Mouse (Mus musculus): ENCODE results near the gene Erg. TPM values are rescaled to one million over a fixed set of nuclear protein-coding genes. Genes with fewer than 3 reads are reported as not detected.

The Erg gene
- polyA plus RNA-seq, 1 experiment, result 1.9 TPM

DNA sequence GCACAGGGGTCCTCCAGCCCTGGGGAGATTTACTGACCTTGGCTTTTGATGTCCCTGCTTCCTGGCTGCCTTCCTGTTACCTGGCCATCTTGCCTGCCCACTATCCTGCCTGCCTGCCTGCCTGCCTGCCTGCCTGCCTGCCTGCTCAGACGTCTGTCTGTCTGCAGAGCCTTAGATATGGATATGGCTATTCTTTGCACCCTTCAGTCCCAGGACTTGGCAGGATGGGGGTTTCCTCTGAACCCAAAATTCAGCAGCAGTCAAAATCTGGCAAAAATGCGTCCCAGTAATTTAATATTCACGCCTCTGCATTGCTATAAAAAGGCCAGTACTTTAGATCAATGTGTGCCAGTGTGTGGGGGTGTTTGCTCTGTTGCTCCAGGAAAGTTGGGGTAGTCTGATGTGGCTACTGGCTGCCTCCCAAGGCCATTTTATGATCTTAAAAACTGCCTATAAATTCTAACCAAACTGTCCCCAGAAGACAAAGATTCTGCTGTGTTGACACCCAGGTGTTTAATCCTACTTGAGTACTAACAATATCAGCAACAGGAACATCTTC is 172.9 kb downstream of the Erg start:
- no peak for DNase-seq (ENCODE audit: low read depth, low spot score)
- 29% methylated on average over 3 of the region's 3 CpGs for WGBS

DNA sequence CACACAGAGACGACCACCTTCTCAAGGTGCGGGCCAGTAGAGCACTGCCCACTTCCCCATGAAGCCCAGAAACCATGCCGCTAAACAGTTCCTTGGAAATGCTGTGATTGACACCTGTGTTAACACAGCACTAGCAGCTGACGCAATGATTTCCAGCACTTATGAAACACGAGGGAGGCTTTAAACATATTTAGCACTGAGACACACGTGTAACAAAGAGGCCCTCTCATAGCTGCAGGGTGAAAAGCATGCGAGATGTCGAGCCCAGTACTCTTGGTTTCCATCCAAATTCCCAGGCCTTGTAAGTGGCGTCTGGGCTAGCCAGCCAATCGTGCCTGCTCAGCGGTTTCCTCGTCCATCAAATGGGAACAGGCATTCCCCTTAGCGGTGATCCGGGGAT is 178.3 kb downstream of the Erg start:
- DNase-seq (ENCODE audit: low read depth, low spot score), result no peak
- 56% methylated on average over 14 of the region's 14 CpGs for WGBS

DNA sequence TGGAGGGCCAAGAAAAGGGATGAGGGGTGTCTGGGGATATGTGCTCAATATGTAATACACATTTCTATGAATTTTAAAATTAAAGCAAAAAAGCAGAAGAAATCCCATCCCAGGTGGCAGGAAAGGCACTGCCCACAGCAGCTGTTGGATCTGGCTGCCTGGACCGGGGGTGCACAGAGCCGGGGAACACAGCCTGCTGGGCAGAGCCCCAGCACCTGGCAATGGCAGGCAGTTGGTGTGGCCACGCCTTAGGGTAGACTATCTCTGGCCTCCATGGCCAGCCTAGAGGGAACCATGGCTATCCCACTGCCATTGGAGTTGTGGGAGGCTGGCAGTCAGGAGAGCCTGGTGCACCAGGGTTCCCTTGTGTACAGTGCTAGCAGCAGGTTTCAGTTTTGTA is 180.9 kb downstream of the Erg start:
- WGBS, result 57% methylated on average over 3 of the region's 3 CpGs
- no peak for DNase-seq (ENCODE audit: low read depth, low spot score)

DNA sequence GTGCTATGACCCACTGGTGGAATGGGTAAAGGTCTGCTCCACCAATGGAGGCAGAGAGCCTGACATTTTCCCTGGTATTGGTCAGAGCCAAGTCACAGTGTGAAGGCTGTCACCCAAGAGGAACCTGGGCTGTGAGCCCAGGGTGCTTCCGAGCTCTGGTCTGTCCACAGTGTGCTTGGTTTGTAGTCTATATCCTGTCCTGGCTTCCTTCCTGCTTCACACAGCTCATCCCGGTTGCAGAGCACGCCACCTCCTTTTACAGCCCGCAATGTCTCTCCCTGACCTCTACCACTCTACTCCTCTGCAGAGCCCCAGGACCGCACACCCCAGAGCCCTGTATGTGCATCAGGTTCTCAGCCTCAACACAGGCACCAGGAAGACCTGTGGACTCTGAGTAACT is 182.9 kb downstream of the Erg start:
- WGBS, result 57% methylated on average over 5 of the region's 5 CpGs
- no peak for DNase-seq (ENCODE audit: low read depth, low spot score)

DNA sequence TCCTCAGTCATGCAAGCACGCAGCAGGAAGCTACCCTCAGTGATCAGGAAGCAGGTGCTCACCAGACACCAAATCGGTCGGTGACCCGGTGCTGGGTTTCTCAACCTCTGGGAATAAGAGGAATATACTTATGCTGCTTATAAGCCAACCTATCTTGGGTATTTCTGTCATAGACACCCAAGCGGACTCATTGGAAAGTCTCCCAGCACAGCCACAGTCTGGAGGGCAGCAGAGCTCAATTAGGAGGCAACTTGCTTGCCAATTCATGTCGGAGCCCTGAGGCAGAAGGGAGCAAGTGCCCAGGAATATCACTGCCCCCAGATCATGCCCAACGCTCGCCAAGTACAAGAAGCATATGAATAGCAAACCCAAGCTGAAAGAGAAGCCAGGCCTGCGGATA is 184.5 kb downstream of the Erg start:
- WGBS, result 80% methylated on average over 9 of the region's 9 CpGs
- no peak for DNase-seq (ENCODE audit: low read depth, low spot score)

DNA sequence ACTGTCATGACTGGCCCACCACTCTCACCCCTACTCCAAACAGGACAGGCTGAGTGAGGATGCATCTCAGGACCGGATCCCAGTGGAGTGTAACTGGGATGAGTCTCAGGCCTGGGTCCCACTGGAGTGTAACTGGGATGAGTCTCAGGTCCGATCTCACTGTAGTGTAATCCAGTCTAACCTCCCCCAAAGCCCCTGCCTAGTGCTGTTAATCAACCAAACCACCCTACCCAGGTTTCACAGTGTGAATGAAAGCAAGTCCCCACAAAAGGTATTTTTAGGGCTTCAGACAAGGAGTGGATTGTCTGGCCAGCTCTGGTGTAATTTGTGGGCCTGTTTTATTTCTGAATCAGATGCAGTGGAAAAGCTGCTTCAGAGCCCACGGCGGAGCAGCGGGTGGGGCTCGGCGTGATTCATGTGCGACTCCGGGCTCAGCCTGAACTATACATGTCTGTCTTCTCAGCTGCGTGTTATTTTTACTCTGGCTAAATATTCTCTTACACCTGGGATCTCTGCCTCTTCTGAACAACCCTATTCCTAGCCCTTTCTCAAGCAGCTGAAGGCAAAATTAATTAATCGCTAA is 187.5 kb downstream of the Erg start:
- no peak for DNase-seq (ENCODE audit: low read depth, low spot score)
- 64% methylated on average over 11 of the region's 11 CpGs for WGBS

DNA sequence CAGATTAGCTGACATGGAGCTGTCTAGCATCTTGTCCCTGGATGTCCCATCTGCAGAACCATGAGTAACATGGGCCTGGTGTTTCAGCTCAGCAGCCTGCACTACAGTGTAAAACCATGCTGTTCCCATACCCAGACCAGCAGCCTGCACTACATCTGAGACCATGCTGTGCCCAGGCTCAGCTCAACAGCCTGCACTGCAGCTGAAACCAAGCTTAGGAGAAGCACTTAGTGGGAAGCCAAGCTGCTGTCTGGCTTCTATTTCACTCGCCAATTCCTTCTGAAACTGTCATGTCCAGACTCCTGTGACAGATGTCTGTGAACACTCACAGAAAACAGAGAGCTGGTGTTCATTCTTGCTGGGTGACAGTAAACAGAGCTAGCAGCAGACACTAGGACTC is 195.6 kb downstream of the Erg start:
- DNase-seq (ENCODE audit: low read depth, low spot score), result no peak
- WGBS, result 74% methylated on average over 1 of the region's 1 CpGs

DNA sequence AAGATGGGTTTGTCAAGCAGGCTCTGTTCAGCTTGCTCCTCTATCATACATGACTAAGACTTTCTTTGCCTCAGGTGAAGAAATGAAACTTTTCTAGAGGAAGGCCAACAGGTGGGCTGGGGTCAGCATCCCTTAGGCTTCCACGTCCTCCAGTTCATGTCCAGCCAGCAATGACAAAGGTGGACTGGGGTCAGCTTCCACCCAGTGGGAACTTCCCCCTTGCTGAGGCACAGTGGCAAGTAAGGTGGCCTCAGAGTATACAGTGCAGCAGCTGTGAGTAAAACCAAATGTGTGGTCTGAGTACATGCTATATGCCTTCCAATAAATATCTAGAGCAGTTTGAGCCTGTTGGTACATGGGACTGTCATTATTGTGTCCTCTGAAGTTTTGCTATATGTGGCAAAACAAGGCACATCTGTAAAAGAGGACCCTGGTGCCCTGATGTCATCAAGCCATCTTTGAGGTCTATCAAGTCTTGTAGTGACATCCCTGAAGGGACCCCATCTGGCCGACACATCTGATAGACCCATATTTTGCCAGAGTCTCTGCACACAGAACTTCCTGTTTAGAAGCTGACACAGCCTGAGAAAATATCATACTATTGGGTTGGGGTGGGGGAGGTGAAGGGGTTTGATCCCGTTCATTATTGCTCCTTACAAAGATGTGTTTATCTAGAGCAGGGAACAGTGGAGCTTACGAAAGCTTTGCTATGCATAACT is 197.4 kb downstream of the Erg start:
- DNase-seq (ENCODE audit: low read depth, low spot score), result no peak
- 71% methylated on average over 4 of the region's 4 CpGs for WGBS

DNA sequence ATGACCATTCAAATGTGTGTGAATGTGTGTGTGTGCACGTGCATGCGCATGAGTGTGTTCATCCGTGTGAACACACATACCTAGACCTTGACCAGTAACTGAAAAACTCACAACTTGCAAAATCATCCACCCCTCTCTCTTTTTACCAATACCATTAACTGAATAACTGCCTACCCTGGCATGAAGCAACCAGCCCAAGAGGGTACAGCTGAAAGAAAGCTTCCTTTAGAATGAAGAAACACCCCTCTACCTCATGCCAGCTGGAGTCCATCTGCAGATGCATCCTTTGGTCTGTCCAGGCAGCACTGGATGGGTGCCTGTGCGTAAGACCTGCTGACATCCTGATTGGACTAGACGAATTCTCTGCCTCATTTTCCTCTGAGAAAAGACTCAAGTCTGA is 198.1 kb downstream of the Erg start:
- WGBS, result 92% methylated on average over 5 of the region's 5 CpGs
- DNase-seq (ENCODE audit: low read depth, low spot score), result no peak

DNA sequence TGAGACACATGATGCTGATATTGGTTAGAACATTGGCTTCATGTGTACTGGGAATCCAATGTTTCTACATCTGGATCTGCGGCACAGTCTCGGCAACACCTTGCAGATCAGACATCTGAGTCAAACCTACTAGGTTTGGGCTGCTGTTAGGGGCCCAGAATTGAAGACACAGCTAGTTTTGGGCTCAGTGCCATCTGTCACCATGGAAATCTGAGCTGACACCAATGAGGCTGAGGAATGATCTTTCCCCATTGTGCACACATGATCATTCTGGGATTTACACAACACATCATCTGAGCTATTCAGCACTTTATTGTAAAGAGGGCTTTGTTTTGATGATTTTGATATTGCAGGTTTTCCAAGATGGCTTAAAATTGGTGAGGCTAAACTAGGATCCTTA is 199.4 kb downstream of the Erg start:
- WGBS, result 93% methylated on average over 2 of the region's 2 CpGs
- no peak for DNase-seq (ENCODE audit: low read depth, low spot score)

DNA sequence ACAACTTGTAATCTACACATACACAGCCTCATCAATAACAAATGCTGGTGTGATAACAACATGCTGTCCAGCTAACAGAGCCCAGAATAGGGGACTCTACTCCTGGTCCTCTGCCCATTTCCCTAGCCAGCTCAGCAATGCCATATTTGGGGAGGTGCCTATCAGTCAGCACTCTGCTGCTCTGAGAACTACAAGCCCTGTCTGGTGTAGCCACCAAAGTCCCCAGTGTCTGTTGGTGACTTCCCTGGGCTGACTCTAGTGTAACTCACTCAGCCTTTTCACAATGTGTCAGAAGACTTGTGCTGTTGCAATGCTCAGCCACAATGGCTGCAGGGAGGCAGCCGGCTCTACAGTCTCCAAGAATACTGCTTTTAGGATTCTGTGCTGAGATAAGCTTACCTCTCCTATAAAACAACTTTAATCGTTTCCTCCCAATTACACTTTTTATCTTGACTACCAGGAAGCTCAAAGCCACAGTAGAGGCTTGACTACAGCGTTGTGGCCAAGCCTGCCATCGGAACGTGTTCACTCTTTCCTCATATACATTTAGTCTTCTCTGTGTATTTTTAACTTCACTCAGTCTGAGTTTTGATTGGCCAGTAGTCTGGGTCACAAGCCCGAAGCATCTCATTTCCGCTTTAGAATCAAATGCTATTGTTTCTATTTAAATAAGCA is 201.0 kb downstream of the Erg start:
- WGBS, result 82% methylated on average over 7 of the region's 7 CpGs
- DNase-seq (ENCODE audit: low read depth, low spot score), result no peak

DNA sequence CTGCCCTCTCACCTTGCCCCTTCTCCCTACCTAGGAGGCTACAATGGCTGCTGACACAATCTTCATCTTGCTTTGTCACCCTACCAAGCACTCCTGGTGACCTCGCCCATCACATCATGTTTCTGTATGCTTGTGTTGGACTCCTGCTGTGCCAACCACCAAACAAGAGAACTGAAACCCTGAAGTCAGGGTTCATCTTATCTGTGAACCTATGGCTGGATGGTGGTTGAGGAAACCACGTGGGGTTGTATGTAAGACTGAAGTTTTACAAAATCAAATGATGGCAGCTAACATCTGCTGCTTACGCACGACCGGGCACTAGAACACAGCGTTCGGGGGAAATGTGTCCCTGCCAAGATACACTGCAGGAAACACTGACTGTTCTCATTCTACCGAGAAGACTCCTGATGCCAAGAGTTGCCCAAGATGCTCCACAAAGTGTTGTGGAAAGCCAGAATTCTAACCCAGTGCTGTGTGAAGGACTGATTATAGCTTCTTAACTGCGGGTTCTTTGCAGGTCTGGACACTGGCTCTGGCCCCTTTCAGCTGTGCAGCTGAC is 201.7 kb downstream of the Erg start:
- 85% methylated on average over 9 of the region's 9 CpGs for WGBS
- DNase-seq (ENCODE audit: low read depth, low spot score), result no peak

DNA sequence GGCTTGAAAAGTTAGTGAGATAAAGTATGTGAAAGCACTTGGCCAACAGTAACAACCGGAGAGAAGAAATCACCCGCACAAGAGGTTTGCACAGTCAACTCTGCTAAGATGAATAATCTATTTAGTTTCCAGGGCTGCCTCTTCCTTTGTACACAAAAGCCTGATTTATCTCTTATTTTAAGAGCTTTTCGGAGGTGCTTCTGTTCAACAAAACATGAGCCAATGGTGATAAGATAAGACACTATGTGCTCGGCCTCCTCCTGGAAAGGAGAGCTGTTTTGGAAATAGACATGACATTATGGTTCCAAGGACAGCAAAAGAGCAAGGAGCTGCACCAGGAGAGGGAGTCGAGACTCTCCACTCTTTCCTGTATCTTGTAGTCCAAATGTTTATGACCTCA is 204.1 kb downstream of the Erg start:
- 20% methylated on average over 5 of the region's 5 CpGs for whole genome bisulfite sequencing
- DNase-seq (ENCODE audit: low read depth, low spot score), result no peak

DNA sequence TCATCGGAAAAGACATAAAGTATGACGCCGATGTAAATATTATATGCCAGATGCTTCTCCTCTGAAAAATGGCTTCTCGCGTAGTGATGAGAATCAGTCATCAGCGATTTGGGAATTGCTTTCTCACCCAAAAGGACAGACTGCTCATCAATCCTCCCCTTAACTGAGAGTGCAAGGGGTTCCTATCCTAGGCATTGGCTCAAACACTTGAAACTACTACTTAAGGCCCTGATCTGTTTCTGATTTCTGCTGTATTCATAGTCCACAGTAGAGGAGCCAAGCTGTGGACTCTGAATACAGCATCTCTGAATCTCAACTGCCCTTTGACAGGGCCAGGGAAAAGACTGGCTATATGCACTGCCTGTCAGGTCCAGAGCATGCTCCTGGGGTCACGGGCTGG is 209.6 kb downstream of the Erg start:
- 77% methylated on average over 7 of the region's 7 CpGs for WGBS
- no peak for DNase-seq (ENCODE audit: low read depth, low spot score)

DNA sequence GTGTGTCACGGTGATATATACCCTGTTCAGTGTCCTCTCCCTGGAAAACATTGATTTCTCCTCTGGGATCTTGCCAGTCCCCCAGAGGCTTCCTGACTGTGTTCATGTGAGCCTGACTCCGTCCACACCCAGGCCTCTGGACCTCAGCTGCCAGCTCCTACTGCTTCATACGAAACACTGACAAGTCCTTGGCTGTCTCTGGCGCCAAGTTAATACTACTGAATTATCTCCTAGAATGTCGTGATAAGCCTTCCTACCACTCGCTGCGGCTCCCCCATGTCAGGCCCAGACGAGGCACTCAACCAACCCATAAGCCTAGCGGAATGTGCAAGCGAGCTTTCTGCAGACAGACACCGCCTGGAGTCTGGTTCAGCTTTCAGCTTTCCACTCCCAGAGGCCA is 210.0 kb downstream of the Erg start:
- DNase-seq (ENCODE audit: low read depth, low spot score), result no peak
- WGBS, result 65% methylated on average over 11 of the region's 11 CpGs

DNA sequence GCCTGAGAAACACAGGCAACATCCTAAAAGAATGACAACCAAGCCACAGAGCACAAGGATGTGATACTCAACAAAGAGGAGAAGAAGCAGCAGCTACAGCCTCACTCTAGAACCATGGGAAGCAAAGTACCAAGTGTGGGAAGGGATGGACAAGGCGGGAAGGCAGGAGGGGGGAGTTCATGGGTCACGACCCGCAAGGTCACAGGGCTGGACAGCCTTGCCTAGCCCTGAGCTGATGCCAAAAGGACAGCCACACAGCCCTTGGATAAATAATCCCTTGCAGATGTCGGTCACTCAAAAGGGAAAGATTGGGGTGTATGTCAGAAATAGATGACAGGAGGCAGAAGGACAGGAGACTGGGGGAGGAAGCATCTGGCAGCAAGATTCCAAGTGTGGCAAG is 211.7 kb downstream of the Erg start:
- no peak for DNase-seq (ENCODE audit: low read depth, low spot score)
- 88% methylated on average over 4 of the region's 4 CpGs for WGBS

DNA sequence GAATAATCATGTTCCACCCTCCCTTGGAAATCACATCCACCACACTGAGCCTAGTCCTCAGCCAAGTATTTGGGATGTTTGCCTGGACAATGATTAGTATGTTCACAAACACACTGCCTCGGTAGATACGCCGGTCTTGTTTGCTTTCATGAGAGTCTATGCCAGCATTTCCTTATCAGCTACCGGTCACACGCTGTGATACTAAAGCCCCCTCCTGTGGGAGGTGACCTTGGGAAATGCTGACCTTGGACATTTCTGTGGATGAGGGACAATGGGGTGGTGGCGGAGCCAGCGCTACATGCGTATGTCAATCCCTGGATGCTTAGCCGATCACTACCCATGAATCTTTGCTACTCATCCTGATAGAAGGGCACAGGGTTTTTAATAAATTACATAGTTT is 213.4 kb downstream of the Erg start:
- no peak for DNase-seq (ENCODE audit: low read depth, low spot score)
- WGBS, result 60% methylated on average over 9 of the region's 9 CpGs

DNA sequence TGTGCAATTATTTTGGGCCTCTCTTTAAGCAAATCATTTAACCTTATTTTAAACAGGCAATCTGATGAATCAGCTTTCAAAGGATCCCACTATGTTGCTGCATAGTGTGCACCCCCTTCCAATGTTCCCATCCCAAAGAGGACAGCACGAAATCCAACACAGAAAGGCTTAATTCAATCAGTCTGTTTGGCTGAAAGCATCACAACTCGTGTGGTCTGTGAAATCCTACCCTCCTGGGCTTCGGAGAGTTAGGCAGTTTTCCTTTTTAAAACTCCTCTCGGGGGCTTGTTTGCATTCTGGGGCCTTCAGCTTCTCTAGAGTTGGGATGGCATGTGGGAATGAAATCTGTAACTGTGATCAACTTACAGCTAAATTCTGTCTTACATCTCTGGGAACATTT is 214.7 kb downstream of the Erg start:
- DNase-seq (ENCODE audit: low read depth, low spot score), result no peak
- 58% methylated on average over 4 of the region's 4 CpGs for WGBS

DNA sequence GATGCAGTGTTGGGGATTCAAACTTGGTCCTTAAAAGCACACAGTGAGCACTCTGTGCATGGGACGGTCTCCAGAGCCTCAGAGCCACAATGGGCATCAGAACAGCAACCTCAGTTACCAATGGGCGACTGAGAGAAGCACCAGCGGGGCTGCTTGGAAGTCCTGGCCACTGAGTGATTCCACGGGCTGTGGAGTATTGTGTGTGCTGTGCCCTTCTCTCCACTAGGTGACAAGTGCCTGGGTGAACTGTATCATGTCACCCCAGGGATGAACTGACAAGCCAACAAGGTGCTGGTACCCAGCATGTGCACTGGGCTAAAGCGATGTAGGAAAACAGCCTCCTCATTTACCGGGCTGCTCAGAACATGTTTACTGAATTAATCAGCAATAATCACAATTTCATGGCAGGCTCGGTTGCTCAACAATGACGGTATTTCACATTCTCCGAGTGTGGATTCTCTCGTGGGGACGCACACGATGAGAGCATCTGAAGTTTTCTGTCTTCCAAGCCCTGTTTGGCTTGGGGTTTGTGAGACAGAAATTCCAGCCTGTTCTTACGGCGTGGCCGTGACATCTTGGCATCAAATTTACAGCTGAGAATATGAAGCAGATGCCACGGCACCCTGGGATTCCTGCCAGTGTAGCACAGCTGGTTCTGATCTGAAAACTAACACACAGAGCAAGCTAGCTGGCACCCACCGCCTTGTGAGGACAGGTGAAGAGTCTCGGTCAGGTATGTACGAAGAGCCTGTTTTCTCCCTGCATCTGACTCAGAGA is 219.2 kb downstream of the Erg start:
- DNase-seq (ENCODE audit: low read depth, low spot score), result no peak
- 78% methylated on average over 19 of the region's 19 CpGs for WGBS

DNA sequence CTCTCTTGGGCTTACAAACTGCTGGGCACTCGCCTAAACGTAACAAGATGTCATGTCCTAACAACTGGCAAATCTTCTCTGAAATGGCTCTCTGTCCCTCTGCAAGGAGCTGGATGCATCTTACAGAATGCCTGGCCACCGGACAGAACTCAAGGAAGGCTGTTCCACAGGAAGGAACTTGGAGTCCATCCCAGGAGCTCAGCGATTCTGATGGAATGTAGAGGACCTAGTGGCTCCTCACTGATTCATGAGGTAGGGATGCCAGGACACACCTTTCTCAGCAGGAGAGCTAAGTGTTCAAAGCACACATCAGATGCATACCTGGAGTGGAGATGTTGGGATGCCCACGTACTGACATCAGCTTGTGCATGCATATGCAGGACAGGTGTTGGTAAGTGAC is 221.2 kb downstream of the Erg start:
- WGBS, result 82% methylated on average over 5 of the region's 5 CpGs
- no peak for DNase-seq (ENCODE audit: low read depth, low spot score)

All from large intestine, adult 2 months (tissue).